Mouse (Mus musculus): ENCODE measurements around the gene Kdm1a. TPM values are rescaled to one million over a fixed set of nuclear protein-coding genes. Genes with fewer than 3 reads are reported as not detected.
A peak's percentile ranks its signal among the peaks of the same experiment; 100 is the strongest.

Gene Kdm1a
- polyA plus RNA-seq, 1 experiment from 2014 or later: 76.5 TPM

- Histone ChIP-seq H3K27ac (replicated peaks) (no peak overlapping the region), H3K27me3 (peaks cover 34% of the 10 kb centered on the region), H3K4me1 (replicated peaks) (peaks cover 16% of the 10 kb centered on the region), H3K4me3 (no peak overlapping the region), H3K4me2 (no peak overlapping the region), H3K9ac (no peak overlapping the region), H3K9me3 (no peaks in the 10 kb centered on the region), H3K36me3 (no peaks in the 10 kb centered on the region)
- no peak for ATAC-seq (ENCODE audit: low read depth)
These were observed 33.5 kb upstream of the Kdm1a start for GRCm38 (mm10) chr4:136635995-136636394.

DNA sequence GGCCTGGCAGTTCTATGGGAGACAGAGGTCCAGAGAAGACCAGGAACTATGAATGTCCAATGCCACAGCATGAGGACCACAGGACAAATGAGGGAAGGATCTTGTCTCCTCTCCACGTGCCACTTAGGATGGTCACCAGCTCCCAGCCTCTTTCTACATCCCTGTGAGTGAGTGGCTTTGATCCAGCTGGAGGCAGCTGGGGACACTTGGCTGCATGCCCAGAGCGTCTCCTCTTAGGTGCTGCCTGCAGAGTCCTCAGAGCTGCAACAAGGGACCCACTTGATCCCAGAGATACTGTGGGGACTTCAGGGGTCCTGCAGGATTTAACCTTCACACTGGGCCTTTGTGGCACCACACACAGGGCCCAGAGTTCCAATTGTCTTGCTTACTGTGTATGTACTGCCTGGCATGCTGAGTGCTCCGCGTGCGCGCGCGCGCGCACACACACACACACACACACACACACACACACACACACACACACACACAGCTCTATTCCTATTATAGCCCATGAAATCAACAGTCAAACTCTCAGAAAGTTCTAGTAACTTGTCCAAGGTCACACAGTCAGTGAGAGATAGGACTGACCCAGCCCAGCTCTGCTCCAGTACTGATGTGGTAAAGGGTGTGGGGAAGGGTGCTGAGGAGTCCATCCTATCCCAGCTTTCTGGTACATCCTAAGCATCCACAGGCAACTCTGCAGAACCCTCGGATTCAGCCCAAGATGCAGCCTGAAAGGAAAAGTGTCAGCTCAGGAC lies 28.9 kb upstream of the Kdm1a start:
- ATAC-seq (ENCODE audit: low read depth): no peak

DNA sequence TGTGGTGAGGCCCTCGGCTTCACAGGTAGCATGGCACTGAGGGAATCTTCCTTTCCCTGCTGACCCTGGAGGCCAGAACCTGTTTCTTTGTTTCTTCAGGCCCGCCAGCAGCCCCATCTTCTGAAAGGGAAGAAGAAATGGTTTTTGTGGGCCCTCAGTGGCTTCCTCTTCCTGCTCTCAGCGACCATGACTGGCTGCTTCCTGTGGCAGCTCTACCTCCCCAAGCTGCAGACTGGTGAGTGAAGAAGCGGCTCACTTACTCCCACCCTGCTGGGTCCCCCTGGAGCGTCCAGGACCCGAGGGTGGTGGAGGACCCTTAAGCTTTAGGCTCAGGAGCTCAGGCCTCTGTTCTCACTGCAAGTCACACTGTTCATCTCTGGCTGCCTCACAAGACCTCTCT lies 24.1 kb upstream of the Kdm1a start:
- no peak for ATAC-seq (ENCODE audit: low read depth)
- H3K9ac ChIP-seq: no peak overlapping the region
- H3K36me3 ChIP-seq: no peaks in the 10 kb centered on the region
- no peaks in the 10 kb centered on the region for H3K9me3 ChIP-seq
- no peak overlapping the region for H3K27ac ChIP-seq (replicated peaks)
- no peak overlapping the region for H3K4me2 ChIP-seq
- 73% methylated on average over 6 of the region's 6 CpGs for WGBS
- peaks cover 5% of the 10 kb centered on the region for H3K4me1 ChIP-seq (replicated peaks)
- peaks cover 4% of the 10 kb centered on the region; the same call in 1 of the 2 replicates for H3K27me3 ChIP-seq
- no peak overlapping the region for H3K4me3 ChIP-seq

More for the DNA sequence above, 28.9 kb upstream of the Kdm1a start:
- peaks cover 9% of the 10 kb centered on the region for H3K27me3 ChIP-seq
- no peak overlapping the region for H3K4me3 ChIP-seq
- H3K4me1 ChIP-seq (replicated peaks): peaks cover 5% of the 10 kb centered on the region
- H3K4me2 ChIP-seq: no peak overlapping the region
- no peaks in the 10 kb centered on the region for H3K9me3 ChIP-seq
- H3K27ac ChIP-seq (replicated peaks): no peak overlapping the region
- WGBS: 78% methylated on average over 11 of the region's 11 CpGs
- H3K9ac ChIP-seq: no peak overlapping the region
- H3K36me3 ChIP-seq: no peaks in the 10 kb centered on the region

DNA sequence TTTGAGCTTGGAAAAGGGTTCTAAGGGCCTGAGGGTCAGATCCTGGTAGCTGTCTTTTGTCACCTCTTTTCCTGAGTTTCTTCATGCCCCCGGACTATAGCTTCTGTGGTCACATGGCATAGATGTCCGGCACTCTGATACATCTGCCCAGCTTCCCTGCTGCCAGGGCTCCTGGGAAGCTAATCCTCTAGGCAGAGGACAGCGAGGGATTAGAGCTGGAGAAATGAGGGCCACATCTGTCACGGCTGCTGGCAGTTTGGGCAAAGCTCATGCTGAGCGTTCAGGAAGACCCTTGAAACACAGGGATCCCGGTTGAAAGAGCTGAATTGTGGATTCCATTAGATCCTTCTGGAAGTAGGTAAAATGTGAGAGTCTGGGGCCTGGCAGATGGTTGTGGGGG lies 19.9 kb upstream of the Kdm1a start, which contains the start of gene Lactbl1:
Gene Lactbl1, plus strand, starts transcription at position 234 of the 400 bp plus-strand sequence.
- ATAC-seq (ENCODE audit: low read depth): no peak
- Histone ChIP-seq H3K4me1 (replicated peaks) (0 out of 2 replicates have a peak, but pooled peaks cover 6% of the 10 kb centered on the region), H3K4me2 (no peak within 1 kb of the TSS), H3K4me3 (no peak within 1 kb of the TSS), H3K9ac (no peak within 1 kb of the TSS), H3K9me3 (no peaks in the 10 kb centered on the region), H3K36me3 (no peaks in the 10 kb centered on the region), H3K27ac (replicated peaks) (no peak within 1 kb of the TSS), H3K27me3 (peaks cover 4% of the 10 kb centered on the region; the same call in 1 of the 2 replicates)
- 47% methylated on average over 6 of the region's 6 CpGs for WGBS

- no peak for ATAC-seq (ENCODE audit: low read depth)
- Histone ChIP-seq H3K27ac (replicated peaks) (no peak overlapping the region), H3K9ac (no peak overlapping the region), H3K4me2 (no peak overlapping the region), H3K4me3 (no peak overlapping the region), H3K9me3 (no peaks in the 10 kb centered on the region), H3K36me3 (no peaks in the 10 kb centered on the region), H3K27me3 (peaks cover 4% of the 10 kb centered on the region; the same call in 1 of the 2 replicates), H3K4me1 (replicated peaks) (0 out of 2 replicates have a peak, but pooled peaks cover 6% of the 10 kb centered on the region)
- WGBS: 56% methylated on average over 5 of the region's 5 CpGs
These were observed 19.4 kb upstream of the Kdm1a start for GRCm38 (mm10) chr4:136621956-136622355.

GRCm38 (mm10) chr4:136621336-136621735 lies 18.8 kb upstream of the Kdm1a start:
- no peaks in the 10 kb centered on the region for H3K9me3 ChIP-seq
- ATAC-seq (ENCODE audit: low read depth): no peak
- H3K9ac ChIP-seq: no peak overlapping the region
- no peak overlapping the region for H3K4me3 ChIP-seq
- H3K4me1 ChIP-seq (replicated peaks): 0 out of 2 replicates have a peak, but pooled peaks cover 6% of the 10 kb centered on the region
- H3K27me3 ChIP-seq: peaks cover 4% of the 10 kb centered on the region; the same call in 1 of the 2 replicates
- no peak overlapping the region for H3K27ac ChIP-seq (replicated peaks)
- no peaks in the 10 kb centered on the region for H3K36me3 ChIP-seq
- H3K4me2 ChIP-seq: no peak overlapping the region
- WGBS: 3% methylated on average over 1 of the region's 1 CpGs

GRCm38 (mm10) chr4:136613657-136614056 lies 11.1 kb upstream of the Kdm1a start:
- H3K9ac ChIP-seq: no peak overlapping the region

DNA sequence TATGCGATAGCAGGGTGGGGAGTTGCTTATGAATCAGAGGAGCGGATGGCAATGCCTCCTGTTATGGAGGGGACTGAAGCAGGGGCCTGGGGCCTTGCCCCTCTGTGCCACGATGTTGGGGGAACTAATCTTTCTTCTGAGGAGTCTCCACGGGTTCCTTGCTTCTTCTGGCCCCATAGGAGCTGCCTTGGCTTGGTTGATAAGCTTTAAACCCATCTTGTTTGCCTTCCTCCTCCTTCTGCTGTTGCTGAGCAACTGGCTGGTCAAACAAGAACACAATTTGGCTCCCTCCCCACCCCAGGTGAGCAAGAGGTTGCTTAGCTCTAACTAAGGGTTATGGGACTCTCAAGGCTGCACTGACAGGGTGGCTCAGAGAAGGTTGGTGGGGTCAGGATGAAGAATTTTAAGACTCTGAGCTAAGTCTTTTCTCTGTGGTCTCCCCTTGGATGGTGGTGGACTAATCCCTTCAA lies 7.9 kb upstream of the Kdm1a start, which contains the start of gene Tex46:
Gene Tex46, plus strand, starts transcription at position 51 of the 470 bp plus-strand sequence.
- H3K4me2 ChIP-seq: no peak within 1 kb of the TSS
- 64% methylated on average over 4 of the region's 4 CpGs for WGBS
- H3K9me3 ChIP-seq: no peaks in the 10 kb centered on the region
- no peaks in the 10 kb centered on the region for H3K4me1 ChIP-seq (replicated peaks)
- ATAC-seq (ENCODE audit: low read depth): no peak
- H3K9ac ChIP-seq: no peak within 1 kb of the TSS
- no peak within 1 kb of the TSS for H3K27ac ChIP-seq (replicated peaks)
- no peak within 1 kb of the TSS for H3K4me3 ChIP-seq
- H3K36me3 ChIP-seq: no peaks in the 10 kb centered on the region
- H3K27me3 ChIP-seq: no peaks in the 10 kb centered on the region

More at GRCm38 (mm10) chr4:136613657-136614056, 11.1 kb upstream of the Kdm1a start:
- ATAC-seq (ENCODE audit: low read depth): no peak
- Histone ChIP-seq H3K4me1 (replicated peaks) (no peaks in the 10 kb centered on the region), H3K27me3 (no peaks in the 10 kb centered on the region), H3K36me3 (no peaks in the 10 kb centered on the region), H3K4me2 (no peak overlapping the region), H3K9me3 (no peaks in the 10 kb centered on the region), H3K27ac (replicated peaks) (no peak overlapping the region), H3K4me3 (no peak overlapping the region)
- 64% methylated on average over 7 of the region's 7 CpGs for WGBS

DNA sequence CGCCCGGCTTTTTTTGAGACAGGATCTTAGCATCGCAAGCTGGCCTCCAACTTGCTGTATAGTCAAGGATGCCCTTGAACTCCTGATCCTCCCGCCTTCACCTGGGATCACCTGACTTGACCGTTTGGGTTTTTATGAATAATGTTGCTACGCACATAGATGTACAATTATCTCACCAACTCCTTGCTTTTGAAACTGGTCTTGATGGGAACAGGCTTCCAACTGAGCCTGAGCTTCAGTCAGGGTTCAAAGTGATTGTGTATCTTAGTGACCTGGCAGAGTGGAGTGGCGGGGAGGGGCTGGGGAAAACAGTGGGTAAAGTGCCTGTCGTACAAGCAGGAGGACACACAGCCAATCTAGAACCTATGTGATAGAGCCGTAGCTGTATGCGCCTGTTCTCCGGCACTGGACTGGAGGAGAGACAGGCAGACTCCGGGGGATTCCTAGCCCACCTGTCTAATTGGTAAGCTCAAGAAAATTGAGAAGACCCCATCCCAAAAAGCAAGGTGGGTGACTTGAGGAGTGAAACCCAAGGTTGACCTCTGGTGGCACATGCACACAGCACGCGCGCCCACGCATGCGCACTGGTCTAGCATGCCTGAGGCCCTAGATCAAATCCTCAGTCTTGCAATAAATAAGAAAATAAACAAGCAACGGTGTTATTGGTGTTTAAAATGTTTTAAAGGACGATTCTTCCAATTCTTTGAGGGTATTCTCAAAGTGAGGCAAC lies 3.4 kb upstream of the Kdm1a start:
- no peak overlapping the region for H3K27ac ChIP-seq (replicated peaks)
- 90% methylated on average over 19 of the region's 19 CpGs for WGBS
- ATAC-seq (ENCODE audit: low read depth): no peak

GRCm38 (mm10) chr4:136602018-136602554 lies 437 bp downstream of the Kdm1a start:
- 1% methylated on average over 56 of the region's 68 CpGs for WGBS

More for the DNA sequence above, 3.4 kb upstream of the Kdm1a start:
- peaks cover 4% of the 10 kb centered on the region for H3K4me1 ChIP-seq (replicated peaks)
- H3K9ac ChIP-seq: no peak overlapping the region
- H3K4me2 ChIP-seq: no peak overlapping the region
- no peak overlapping the region for H3K4me3 ChIP-seq
- H3K36me3 ChIP-seq: no peaks in the 10 kb centered on the region
- no peaks in the 10 kb centered on the region for H3K9me3 ChIP-seq
- no peaks in the 10 kb centered on the region for H3K27me3 ChIP-seq

GRCm38 (mm10) chr4:136601476-136601875 lies 1.0 kb downstream of the Kdm1a start:
- no peaks in the 10 kb centered on the region for H3K36me3 ChIP-seq
- H3K9me3 ChIP-seq: no peaks in the 10 kb centered on the region
- no peak for ATAC-seq (ENCODE audit: low read depth)
- H3K4me3 ChIP-seq: peak overlapping the region; percentile 99
- under 1% methylated on average over 13 of the region's 13 CpGs for WGBS
- peak overlapping the region; percentile 76 for H3K4me2 ChIP-seq
- peak overlapping the region; percentile 100 for H3K9ac ChIP-seq
- H3K27me3 ChIP-seq: no peaks in the 10 kb centered on the region
- H3K27ac ChIP-seq (replicated peaks): peak overlapping the region; percentile 96
- peaks cover 37% of the 10 kb centered on the region for H3K4me1 ChIP-seq (replicated peaks)

More at GRCm38 (mm10) chr4:136602018-136602554, 437 bp downstream of the Kdm1a start:
- ATAC-seq (ENCODE audit: low read depth): peak; percentile 66
- H3K9me3 ChIP-seq: no peaks in the 10 kb centered on the region
- H3K36me3 ChIP-seq: no peaks in the 10 kb centered on the region
- peak overlapping the region; percentile 99 for H3K4me3 ChIP-seq
- peak overlapping the region; percentile 100 for H3K9ac ChIP-seq
- H3K4me2 ChIP-seq: peak overlapping the region; percentile 76
- H3K27me3 ChIP-seq: no peaks in the 10 kb centered on the region
- H3K4me1 ChIP-seq (replicated peaks): peaks cover 33% of the 10 kb centered on the region
- peak overlapping the region; percentile 96 for H3K27ac ChIP-seq (replicated peaks)

- H3K4me3 ChIP-seq: peak overlapping the region; percentile 99
- peaks cover 43% of the 10 kb centered on the region for H3K4me1 ChIP-seq (replicated peaks)
- H3K4me2 ChIP-seq: peak overlapping the region; percentile 76
- peak overlapping the region; percentile 100 for H3K9ac ChIP-seq
- no peaks in the 10 kb centered on the region for H3K9me3 ChIP-seq
- H3K27ac ChIP-seq (replicated peaks): no peak overlapping the region
- 87% methylated on average over 2 of the region's 2 CpGs for WGBS
- H3K27me3 ChIP-seq: no peaks in the 10 kb centered on the region
- ATAC-seq (ENCODE audit: low read depth): no peak
- no peaks in the 10 kb centered on the region for H3K36me3 ChIP-seq
These were observed 2.0 kb downstream of the Kdm1a start for GRCm38 (mm10) chr4:136600536-136600935.
